Mouse (Mus musculus): ENCODE measurements around the gene Slc22a19. TPM values are rescaled to one million over a fixed set of nuclear protein-coding genes. Genes with fewer than 3 reads are reported as not detected.
"Not testable (repeated sequence)": the region's sequence is repeated elsewhere in the genome, so short reads cannot be mapped to it uniquely, and the experiment has no call there.

Slc22a19 gene
- total RNA-seq (2021): not detected
- long read RNA-seq, experiment 1: 0 reads
- long read RNA-seq, experiment 2: 0 reads

GRCm38 (mm10) chr19:7711148-7711547, at the start of gene Slc22a19:
Gene Slc22a19, minus strand, starts transcription at chr19:7711310.
- no peak for DNase-seq

GRCm38 (mm10) chr19:7753371-7753770, 42.3 kb upstream of the Slc22a19 start:
- not testable (repeated sequence) for DNase-seq

- peak; percentile 10 for DNase-seq
Measured at GRCm38 (mm10) chr19:7729543-7729942, 18.4 kb upstream of the Slc22a19 start.

GRCm38 (mm10) chr19:7693104-7693503, 18.0 kb downstream of the Slc22a19 start:
- DNase-seq: not testable (repeated sequence)

GRCm38 (mm10) chr19:7691259-7691658, 19.9 kb downstream of the Slc22a19 start:
- no peak for DNase-seq

GRCm38 (mm10) chr19:7687988-7688387, 23.1 kb downstream of the Slc22a19 start:
- no peak for DNase-seq

- DNase-seq: no peak
Measured at GRCm38 (mm10) chr19:7672033-7672432, 39.1 kb downstream of the Slc22a19 start.

GRCm38 (mm10) chr19:7648913-7649666, 62.0 kb downstream of the Slc22a19 start:
- no peak for DNase-seq

GRCm38 (mm10) chr19:7633786-7634185, 77.3 kb downstream of the Slc22a19 start:
- no peak for DNase-seq

- no peak for DNase-seq
Measured at GRCm38 (mm10) chr19:7633021-7633420, 78.1 kb downstream of the Slc22a19 start.

Other genes with a start within 250 kb of the Slc22a19 start
- 100 to 1,000 TPM; 128 to 139 TPM for gene Rtn3, start 228.0 kb downstream of the Slc22a19 start, total RNA-seq (2021)
- 100 to 1,000 TPM in 1 of 2 experiments, 10 to 100 TPM in 1; 92.3 to 110 TPM for gene Atl3, start 217.3 kb downstream of the Slc22a19 start, total RNA-seq (2021)
- gene Pla2g16, start 153.9 kb downstream of the Slc22a19 start, total RNA-seq (2021): 10 to 100 TPM; 83.3 to 97.3 TPM
- gene Lgals12, start 104.1 kb downstream of the Slc22a19 start, total RNA-seq (2021): 10 to 100 TPM; 20.3 to 29.6 TPM
- gene Hrasls5, start 98.8 kb downstream of the Slc22a19 start, total RNA-seq (2021): under 1 TPM in 1 of 2 experiments, not detected in 1; 0.39 TPM
- gene Slc22a26, start 91.4 kb upstream of the Slc22a19 start, total RNA-seq (2021): under 1 TPM; 0.42 to 0.51 TPM

Data from adrenal gland, postnatal 10 days (tissue).